Mouse (Mus musculus) bone marrow macrophage, adult 2 months (primary cell): ENCODE results near the gene Ifnlr1.

Experiments used
- CTCF ChIP-seq: IDR thresholded peaks from 2 replicates; pipeline ENCODE4 v1.5.1; 2012; ENCODE audit warnings: low read depth, mild to moderate bottlenecking, low read length, moderate library complexity
- POLR2A ChIP-seq: IDR thresholded peaks from 2 replicates; pipeline ENCODE4 v1.6.1; 2012; ENCODE audit warnings: mild to moderate bottlenecking, low read depth, low read length, borderline replicate concordance

- no peak for TF ChIP-seq CTCF
- no peak for TF ChIP-seq POLR2A
These were observed 27.6 kb upstream of the Ifnlr1 start for GRCm38 (mm10) chr4:135658484-135658883.
